In genomic region chr2:33842983-33843577, GRCm38 (mm10) we compare ENCODE assay signal across 8 mouse cellular contexts. TPM values are rescaled to one million over a fixed set of nuclear protein-coding genes. Genes with fewer than 3 reads are reported as not detected.
DNase-seq lines count a peak whose midpoint lies in the region; ATAC-seq and TF ChIP-seq lines count a peak whose summit lies in the region.

No protein-coding gene starts in this region.

- H3K27me3 ChIP-seq in lung, embryonic 14.5 days (ENCODE audit: insufficient read depth, low read length), result no peaks in the 10 kb centered on the region
- no peaks in the 10 kb centered on the region for H3K27me3 ChIP-seq in heart, postnatal 0 days (ENCODE audit: control insufficient read depth, insufficient read depth, low read length)
- no peaks in the 10 kb centered on the region for H3K27me3 ChIP-seq in liver, embryonic 12.5 days (replicated peaks)
- H3K27me3 ChIP-seq in stomach, embryonic 14.5 days (ENCODE audit: control insufficient read depth, insufficient read depth, low read length), result no peaks in the 10 kb centered on the region

- TF ChIP-seq EP300 in heart, postnatal 0 days (IDR thresholded peaks at IDR 0.05; ENCODE audit: low read depth), result no peak

- peak; percentile 30 for DNase-seq in lung, embryonic 14.5 days
- DNase-seq in lung, adult 2 months, result no peak
- no peak for DNase-seq in heart, postnatal 0 days (ENCODE audit: low spot score)
- DNase-seq in cerebellum, postnatal 36 days, result no peak
- DNase-seq in layer of hippocampus, postnatal 25 days (ENCODE audit: extremely low spot score in 1 of 2, low spot score in 1 of 2), result no peak
- no peak for DNase-seq in layer of hippocampus, postnatal 10 days (ENCODE audit: low spot score in 2 of 2)

- no peak overlapping the region for H3K9ac ChIP-seq in lung, embryonic 14.5 days
- no peak overlapping the region for H3K9ac ChIP-seq in heart, postnatal 0 days (replicated peaks; ENCODE audit: low read depth, low read length)
- H3K9ac ChIP-seq in liver, embryonic 12.5 days, result peak overlapping the region; percentile 75
- no peak overlapping the region for H3K9ac ChIP-seq in stomach, embryonic 14.5 days (replicated peaks; ENCODE audit: low read depth, low read length)

- peaks cover 12% of the 10 kb centered on the region for H3K4me1 ChIP-seq in lung, embryonic 14.5 days (ENCODE audit: insufficient read depth)
- H3K4me1 ChIP-seq in lung, adult 2 months (ENCODE audit: control insufficient read depth, insufficient read depth, low read length), result peaks cover 6% of the 10 kb centered on the region
- H3K4me1 ChIP-seq in heart, postnatal 0 days (ENCODE audit: control insufficient read depth, insufficient read depth), result peaks cover 16% of the 10 kb centered on the region
- H3K4me1 ChIP-seq in liver, embryonic 12.5 days, result peaks cover 98% of the 10 kb centered on the region
- peaks cover 6% of the 10 kb centered on the region; the same call in 1 of the 2 replicates for H3K4me1 ChIP-seq in stomach, embryonic 14.5 days (ENCODE audit: control insufficient read depth, insufficient read depth, low read length)

- no peak for TF ChIP-seq POLR2A in lung, adult 2 months (IDR thresholded peaks at IDR 0.05; ENCODE audit: borderline replicate concordance, extremely low read depth, low read depth, low read length)

- peak; percentile 87 for ATAC-seq in lung, embryonic 14.5 days (ENCODE audit: insufficient read depth)
- peak; percentile 60; the same call in 1 of the 2 replicates for ATAC-seq in heart, postnatal 0 days (ENCODE audit: insufficient read depth, low read depth)
- peak; percentile 98 for ATAC-seq in liver, embryonic 12.5 days
- peak; percentile 87; the same call in 1 of the 2 replicates for ATAC-seq in stomach, embryonic 14.5 days (ENCODE audit: insufficient number of reproducible peaks, insufficient read depth, low FRiP score, low read depth)

- H3K4me3 ChIP-seq in lung, embryonic 14.5 days (ENCODE audit: low read depth, low read length), result no peak overlapping the region
- no peak overlapping the region for H3K4me3 ChIP-seq in lung, adult 2 months (replicated peaks; ENCODE audit: extremely low read depth, low read depth, low read length)
- no peak overlapping the region for H3K4me3 ChIP-seq in heart, postnatal 0 days (ENCODE audit: low read depth, low read length)
- peak overlapping the region; percentile 16; the same call in 1 of the 2 replicates for H3K4me3 ChIP-seq in liver, embryonic 12.5 days
- no peak overlapping the region for H3K4me3 ChIP-seq in stomach, embryonic 14.5 days (ENCODE audit: low read depth, low read length)

- H3K4me2 ChIP-seq in lung, embryonic 14.5 days, result no peak overlapping the region
- H3K4me2 ChIP-seq in heart, postnatal 0 days (ENCODE audit: low read depth, low read length), result no peak overlapping the region
- H3K4me2 ChIP-seq in liver, embryonic 12.5 days, result peak overlapping the region; percentile 66
- no peak overlapping the region for H3K4me2 ChIP-seq in stomach, embryonic 14.5 days (replicated peaks; ENCODE audit: low read depth, low read length)

- H3K27ac ChIP-seq in lung, embryonic 14.5 days (ENCODE audit: low read depth), result peak overlapping the region; percentile 60
- H3K27ac ChIP-seq in heart, postnatal 0 days (ENCODE audit: low read depth), result no peak overlapping the region
- H3K27ac ChIP-seq in liver, embryonic 12.5 days, result peak overlapping the region; percentile 100
- no peak overlapping the region for H3K27ac ChIP-seq in stomach, embryonic 14.5 days (ENCODE audit: low read length)

- TF ChIP-seq CTCF in lung, embryonic 14.5 days (IDR thresholded peaks at IDR 0.05; ENCODE audit: low read depth), result no peak
- TF ChIP-seq CTCF in lung, adult 2 months (IDR thresholded peaks at IDR 0.05; ENCODE audit: insufficient read depth, low read length), result no peak
- no peak for TF ChIP-seq CTCF in heart, postnatal 0 days (IDR thresholded peaks at IDR 0.05; ENCODE audit: low read depth)

- WGBS in lung, embryonic 14.5 days, result 75% methylated on average over 2 of the region's 2 CpGs
- WGBS in lung, adult 2 months, result 76% methylated on average over 2 of the region's 2 CpGs
- 61% methylated on average over 2 of the region's 2 CpGs for WGBS in heart, postnatal 0 days
- 10% methylated on average over 2 of the region's 2 CpGs for WGBS in liver, embryonic 12.5 days (ENCODE audit: insufficient replicate concordance)
- WGBS in stomach, embryonic 14.5 days, result 88% methylated on average over 2 of the region's 2 CpGs

- H3K9me3 ChIP-seq in lung, embryonic 14.5 days (ENCODE audit: low read depth, low read length), result no peaks in the 10 kb centered on the region
- no peaks in the 10 kb centered on the region for H3K9me3 ChIP-seq in heart, postnatal 0 days (replicated peaks; ENCODE audit: control insufficient read depth, low read length)
- H3K9me3 ChIP-seq in liver, embryonic 12.5 days (replicated peaks), result no peaks in the 10 kb centered on the region
- no peaks in the 10 kb centered on the region for H3K9me3 ChIP-seq in stomach, embryonic 14.5 days (ENCODE audit: control insufficient read depth, low read depth, low read length)

- H3K36me3 ChIP-seq in lung, embryonic 14.5 days (ENCODE audit: insufficient read depth), result peaks cover 7% of the 10 kb centered on the region
- H3K36me3 ChIP-seq in heart, postnatal 0 days (replicated peaks; ENCODE audit: control insufficient read depth, insufficient read depth, low read length), result peaks cover 4% of the 10 kb centered on the region; the same call in 1 of the 2 replicates
- peaks cover 10% of the 10 kb centered on the region; the same call in 1 of the 2 replicates for H3K36me3 ChIP-seq in liver, embryonic 12.5 days
- H3K36me3 ChIP-seq in stomach, embryonic 14.5 days (ENCODE audit: control insufficient read depth, insufficient read depth, low read length), result no peaks in the 10 kb centered on the region

RNA-seq across cellular contexts. Expression of gene Mvb12b, which starts 44.7 kb away (rescaled TPM):
- polyA plus RNA-seq in lung, embryonic 14.5 days (2014; fragmentation: Nextera tagmentation; extraction: Ambion mirVana), result 20.7 and 24.8 TPM in 2 replicates
- polyA plus RNA-seq in lung, adult 2 months (2012; rRNA removed), result 47.0 and 49.9 TPM in 2 replicates
- total RNA-seq in heart, postnatal 0 days (2014; rRNA removed; ENCODE audit: low replicate concordance), result 24.7 and 38.7 TPM in 2 replicates
- 7.7 and 8.7 TPM in 2 replicates for polyA plus RNA-seq in heart, postnatal 0 days (2015; fragmentation: Nextera tagmentation; extraction: Ambion mirVana)
- 21.3 and 21.6 TPM in 2 replicates for polyA plus RNA-seq in liver, embryonic 12.5 days (2016; fragmentation: Nextera tagmentation; extraction: Ambion mirVana)
- polyA plus RNA-seq in stomach, embryonic 14.5 days (2014; fragmentation: Nextera tagmentation; extraction: Ambion mirVana), result 20.4 and 20.7 TPM in 2 replicates
- total RNA-seq in layer of hippocampus, postnatal 25 days (2021), result 10 to 100 TPM; 90.6 to 99.8 TPM
- total RNA-seq in layer of hippocampus, postnatal 10 days (2021), result 100 to 1,000 TPM; 114 to 115 TPM

Comparison
In these comparisons a context has a peak if more than half of its experiments do, and no peak if none do; other contexts are left out.
1. H3K27ac ChIP-seq: peak in lung, embryonic 14.5 days (single experiment) and liver, embryonic 12.5 days (single experiment); none in heart, postnatal 0 days (single experiment) and stomach, embryonic 14.5 days (single experiment).
2. Peak in every context shown above with its lines, with median percentiles within 50 percentile points of each other: ATAC-seq.